Mouse (Mus musculus): ENCODE measurements around the gene Kcnh3.

GRCm38 (mm10) chr15:99205959-99206358, 18.7 kb upstream of the Kcnh3 start:
- no peak for TF ChIP-seq POLR2A (IDR thresholded peaks at IDR 0.05; ENCODE audit: low read depth, low read length)
- TF ChIP-seq CTCF (IDR thresholded peaks at IDR 0.05; ENCODE audit: extremely low read depth, insufficient read length, insufficient replicate concordance, low read depth, low read length), result no peak
